Mouse (Mus musculus): ENCODE measurements around the gene Cdk5r2. TPM values are rescaled to one million over a fixed set of nuclear protein-coding genes. Genes with fewer than 3 reads are reported as not detected.

The Cdk5r2 gene
- total RNA-seq, 2 experiments from 2014 or later = not detected

GRCm38 (mm10) chr1:74884196-74885141 lies 29.7 kb downstream of the Cdk5r2 start:
- intact Hi-C loops (cut with DNase I) = loop anchor here (5.0 kb wide), 1 partner anchor 133 kb away; no protein-coding TSS in a partner anchor
- DNase-seq (ENCODE audit: low spot score) = no peak

- intact Hi-C loops (cut with DNase I) = no loop called here
- no peak for DNase-seq (ENCODE audit: low spot score)
Measured at GRCm38 (mm10) chr1:74885369-74886042, 30.8 kb downstream of the Cdk5r2 start, which contains the start of gene Fev. Gene Fev, minus strand, starts transcription at chr1:74885419.

- no peak for DNase-seq (ENCODE audit: low spot score)
Measured at GRCm38 (mm10) chr1:74891513-74891912, 36.8 kb downstream of the Cdk5r2 start.

GRCm38 (mm10) chr1:74892351-74893133 lies 37.8 kb downstream of the Cdk5r2 start:
- intact Hi-C loops (cut with DNase I) = no loop called here
- DNase-seq (ENCODE audit: low spot score) = no peak

More at GRCm38 (mm10) chr1:74891513-74891912, 36.8 kb downstream of the Cdk5r2 start:
- intact Hi-C loops (cut with DNase I) = no loop called here

GRCm38 (mm10) chr1:74893134-74893855 lies 38.6 kb downstream of the Cdk5r2 start, which contains the start of gene Cryba2:
Gene Cryba2, minus strand, starts transcription at chr1:74893143.
- intact Hi-C loops (cut with DNase I) = no loop called here
- no peak for DNase-seq (ENCODE audit: low spot score)

- intact Hi-C loops (cut with DNase I) = no loop called here
- no peak for DNase-seq (ENCODE audit: low spot score)
Measured at GRCm38 (mm10) chr1:74894966-74895365, 40.2 kb downstream of the Cdk5r2 start.

GRCm38 (mm10) chr1:74897976-74898375 lies 43.2 kb downstream of the Cdk5r2 start:
- intact Hi-C loops (cut with DNase I) = no loop called here
- DNase-seq (ENCODE audit: low spot score) = no peak

- intact Hi-C loops (cut with DNase I) = no loop called here
- no peak for DNase-seq (ENCODE audit: low spot score)
Measured at GRCm38 (mm10) chr1:74898656-74899431, 44.1 kb downstream of the Cdk5r2 start.

- intact Hi-C loops (cut with DNase I) = loop anchor here (2.0 kb wide), 1 partner anchor 20 kb away; no protein-coding TSS in a partner anchor
- DNase-seq (ENCODE audit: low spot score) = no peak
Measured at GRCm38 (mm10) chr1:74900341-74901285, 45.9 kb downstream of the Cdk5r2 start.

- DNase-seq (ENCODE audit: low spot score) = no peak
- intact Hi-C loops (cut with DNase I) = loop anchor here (2.0 kb wide), 1 partner anchor 21 kb away; no protein-coding TSS in a partner anchor
Measured at GRCm38 (mm10) chr1:74901686-74902085, 47.0 kb downstream of the Cdk5r2 start.

GRCm38 (mm10) chr1:74902191-74902590 lies 47.5 kb downstream of the Cdk5r2 start:
- DNase-seq (ENCODE audit: low spot score) = no peak
- intact Hi-C loops (cut with DNase I) = no loop called here

Small RNA genes lying within 50 kb of the gene (microRNA-seq; reads per million reads assigned to microRNA genes)
- 15.8 reads per million, percentile 32 among the genes with 10 or more reads in this experiment for gene Mir375

Other genes with a start within 250 kb of the Cdk5r2 start
- gene Ttll4, start 193.2 kb upstream of the Cdk5r2 start, total RNA-seq (2021) = 10 to 100 TPM; 11.6 to 12.1 TPM
- 10 to 100 TPM; 11.1 to 11.9 TPM for gene Cyp27a1, start 141.4 kb upstream of the Cdk5r2 start, total RNA-seq (2021)
- gene Prkag3, start 105.7 kb upstream of the Cdk5r2 start, total RNA-seq (2021) = 1 to 10 TPM in 1 of 2 experiments, under 1 TPM in 1; 0.96 to 2.7 TPM
- under 1 TPM in 1 of 2 experiments, not detected in 1; 0.20 TPM for gene Wnt6, start 83.0 kb upstream of the Cdk5r2 start, total RNA-seq (2021)
- gene Wnt10a, start 63.4 kb upstream of the Cdk5r2 start, total RNA-seq (2021) = not detected
- not detected for gene Fev, start 30.5 kb downstream of the Cdk5r2 start, total RNA-seq (2021)
- not detected for gene Cryba2, start 38.2 kb downstream of the Cdk5r2 start, total RNA-seq (2021)
- not detected for gene Cfap65, start 80.7 kb downstream of the Cdk5r2 start, total RNA-seq (2021)
- gene Ihh, start 96.7 kb downstream of the Cdk5r2 start, total RNA-seq (2021) = under 1 TPM in 1 of 2 experiments, not detected in 1; 0.11 TPM

Measured in heart, postnatal 25 days (tissue).